Mouse (Mus musculus) limb, embryonic 11.5 days (tissue): ENCODE data around the gene B3gnt5. TPM values are rescaled to one million over a fixed set of nuclear protein-coding genes. Genes with fewer than 3 reads are reported as not detected.

Experiments
- ATAC-seq: fragments of 200-750 bp; cut with Nextera tagmentation; 2 replicates; pipeline ENCODE4 v1.8.0; 2017; ENCODE audit warnings: low read depth; ENCODE audit not compliant: insufficient number of reproducible peaks, low FRiP score, low TSS enrichment
- DNase-seq: peaks from one replicate; pipeline ENCODE4 v3.0.0-alpha.2; 2015; ENCODE audit warnings: low spot score
- H3K27ac ChIP-seq: fragments of 300-500 bp; sonication (generic); replicated peaks from 2 replicates; pipeline ENCODE4 v1.5.1; 2014; ENCODE audit warnings: low read depth, mild to moderate bottlenecking, low read length
- H3K27me3 ChIP-seq: fragments of 300-500 bp; sonication (generic); 2 replicates; pipeline ENCODE4 v1.6.1; 2014; ENCODE audit warnings: mild to moderate bottlenecking, low read length, mixed read lengths; ENCODE audit not compliant: control insufficient read depth, insufficient read depth
- H3K36me3 ChIP-seq: fragments of 300-500 bp; sonication (generic); 2 replicates; pipeline ENCODE4 v1.6.1; 2014; ENCODE audit warnings: mild to moderate bottlenecking, low read length, moderate library complexity, mixed read lengths; ENCODE audit not compliant: control insufficient read depth, insufficient read depth
- H3K4me1 ChIP-seq: fragments of 300-500 bp; sonication (generic); 2 replicates; pipeline ENCODE4 v1.6.1; 2014; ENCODE audit warnings: low read length, mixed read lengths; ENCODE audit not compliant: control insufficient read depth, insufficient read depth
- H3K4me2 ChIP-seq: fragments of 300-500 bp; sonication (generic); 2 replicates; pipeline ENCODE4 v1.6.1; 2014; ENCODE audit warnings: low read depth, mild to moderate bottlenecking, moderate library complexity; ENCODE audit not compliant: severe bottlenecking
- H3K4me3 ChIP-seq: fragments of 300-500 bp; sonication (generic); 2 replicates; pipeline ENCODE4 v1.5.1; 2014; ENCODE audit warnings: low read depth, low read length
- H3K9ac ChIP-seq: fragments of 300-500 bp; sonication (generic); 2 replicates; pipeline ENCODE4 v1.6.1; 2014; ENCODE audit warnings: mild to moderate bottlenecking, low read length
- H3K9me3 ChIP-seq: fragments of 300-500 bp; sonication (generic); 2 replicates; pipeline ENCODE4 v1.6.1; 2016; ENCODE audit warnings: low read length; ENCODE audit not compliant: control insufficient read depth
- WGBS: fragments of 180-500 bp; shearing (Covaris S2); extraction: QIAGEN DNeasy Blood & Tissue Kit; methylation state at CpG from one replicate; pipeline ENCODE4 v1.1.7; 2014; 5-methylcytosine and 5-hydroxymethylcytosine counted together
- polyA plus RNA-seq: library from polyadenylated mRNA; unstranded; fragments of >200 nt; fragmentation: Nextera tagmentation; extraction: Ambion mirVana; gene quantifications from 2 replicates; pipeline ENCODE4 v1.2.1, GENCODE M21; 2014

Gene B3gnt5
- polyA plus RNA-seq, 1 experiment from 2014 or later: 45.3 TPM

DNA sequence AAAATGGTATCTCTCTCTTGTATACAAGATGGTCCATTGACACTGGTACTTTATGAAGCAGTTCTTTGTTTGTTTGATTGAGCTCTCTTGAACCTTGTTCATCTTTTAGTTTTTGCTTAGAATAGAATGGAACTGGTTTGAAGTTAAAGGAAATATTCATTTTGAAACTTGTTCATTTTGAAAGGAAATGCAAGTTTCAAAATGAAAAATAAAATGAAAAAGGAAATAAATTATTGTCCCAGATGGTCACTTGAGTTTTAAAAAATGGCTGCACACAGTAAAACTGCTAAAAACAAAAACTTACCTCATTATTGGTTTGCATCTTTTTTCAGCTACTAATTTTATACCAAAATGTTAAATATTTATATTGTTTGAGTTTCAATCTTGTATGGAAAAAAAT lies 12.0 kb downstream of the B3gnt5 start:
- DNase-seq: no peak
- Histone ChIP-seq H3K4me2 (no peak overlapping the region), H3K9me3 (no peaks in the 10 kb centered on the region), H3K27ac (no peak overlapping the region), H3K9ac (no peak overlapping the region), H3K27me3 (no peaks in the 10 kb centered on the region), H3K36me3 (0 out of 2 replicates have a peak, but pooled peaks cover 2% of the 10 kb centered on the region), H3K4me1 (no peaks in the 10 kb centered on the region), H3K4me3 (no peak overlapping the region)
- no peak for ATAC-seq

GRCm38 (mm10) chr16:19786386-19787090 lies 26.5 kb downstream of the B3gnt5 start:
- no peak overlapping the region for H3K9ac ChIP-seq
- DNase-seq: no peak
- no peak overlapping the region for H3K27ac ChIP-seq
- no peak for ATAC-seq
- H3K27me3 ChIP-seq: no peaks in the 10 kb centered on the region
- no peaks in the 10 kb centered on the region for H3K9me3 ChIP-seq
- no peak overlapping the region for H3K4me2 ChIP-seq
- H3K36me3 ChIP-seq: no peaks in the 10 kb centered on the region
- no peak overlapping the region for H3K4me3 ChIP-seq
- H3K4me1 ChIP-seq: no peaks in the 10 kb centered on the region
- 66% methylated on average over 12 of the region's 12 CpGs for whole genome bisulfite sequencing

GRCm38 (mm10) chr16:19789914-19790313 lies 29.9 kb downstream of the B3gnt5 start:
- WGBS: 77% methylated on average over 2 of the region's 2 CpGs

DNA sequence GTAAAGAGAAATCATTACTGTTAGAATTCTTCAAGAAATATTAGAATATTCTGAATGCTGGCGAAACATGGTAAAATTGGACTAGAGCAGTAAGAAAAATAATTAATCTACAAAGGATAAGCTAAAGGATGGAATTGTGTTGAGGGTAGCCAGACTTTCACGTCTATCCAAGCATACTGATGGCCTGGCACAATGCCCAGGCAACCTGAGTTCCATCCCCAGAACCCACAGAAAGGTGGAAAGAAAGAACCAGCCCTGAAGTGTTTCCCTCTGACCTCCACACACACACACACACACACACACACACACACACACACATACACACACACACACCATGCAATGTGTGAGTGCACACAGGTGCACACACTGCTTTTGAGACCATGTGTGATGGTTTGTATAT lies 58.8 kb downstream of the B3gnt5 start:
- no peaks in the 10 kb centered on the region for H3K36me3 ChIP-seq
- no peak overlapping the region for H3K4me2 ChIP-seq
- H3K27ac ChIP-seq: no peak overlapping the region
- ATAC-seq: no peak
- no peak overlapping the region for H3K9ac ChIP-seq
- DNase-seq: no peak
- H3K4me3 ChIP-seq: no peak overlapping the region
- no peaks in the 10 kb centered on the region for H3K27me3 ChIP-seq
- WGBS: 84% methylated on average over 2 of the region's 2 CpGs
- no peaks in the 10 kb centered on the region for H3K9me3 ChIP-seq
- H3K4me1 ChIP-seq: no peaks in the 10 kb centered on the region

More at GRCm38 (mm10) chr16:19789914-19790313, 29.9 kb downstream of the B3gnt5 start:
- no peaks in the 10 kb centered on the region for H3K9me3 ChIP-seq
- H3K4me3 ChIP-seq: no peak overlapping the region
- H3K4me2 ChIP-seq: no peak overlapping the region
- H3K27ac ChIP-seq: no peak overlapping the region
- no peaks in the 10 kb centered on the region for H3K4me1 ChIP-seq
- H3K9ac ChIP-seq: no peak overlapping the region
- H3K27me3 ChIP-seq: no peaks in the 10 kb centered on the region
- DNase-seq (no peak), ATAC-seq (no peak)
- H3K36me3 ChIP-seq: no peaks in the 10 kb centered on the region

Other genes starting within 250 kb of the B3gnt5 start
- not detected in 2 replicates for gene Olfr167, start 237.9 kb upstream of the B3gnt5 start, polyA plus RNA-seq
- not detected in 2 replicates for gene Olfr168, start 224.7 kb upstream of the B3gnt5 start, polyA plus RNA-seq
- not detected in 2 replicates for gene Olfr169, start 188.4 kb upstream of the B3gnt5 start, polyA plus RNA-seq
- gene Olfr170, start 148.3 kb upstream of the B3gnt5 start, polyA plus RNA-seq: not detected in 2 replicates
- not detected in 2 replicates for gene Olfr171, start 130.3 kb upstream of the B3gnt5 start, polyA plus RNA-seq
- not detected in 2 replicates for gene Lamp3, start 53.8 kb upstream of the B3gnt5 start, polyA plus RNA-seq
- gene Klhl6, start 222.8 kb downstream of the B3gnt5 start, polyA plus RNA-seq: 4.6 and 5.0 TPM in 2 replicates